Mouse (Mus musculus): ENCODE data around the gene Clic4.
A peak's percentile ranks its signal among the peaks of the same experiment; 100 is the strongest.

The Clic4 gene

DNA sequence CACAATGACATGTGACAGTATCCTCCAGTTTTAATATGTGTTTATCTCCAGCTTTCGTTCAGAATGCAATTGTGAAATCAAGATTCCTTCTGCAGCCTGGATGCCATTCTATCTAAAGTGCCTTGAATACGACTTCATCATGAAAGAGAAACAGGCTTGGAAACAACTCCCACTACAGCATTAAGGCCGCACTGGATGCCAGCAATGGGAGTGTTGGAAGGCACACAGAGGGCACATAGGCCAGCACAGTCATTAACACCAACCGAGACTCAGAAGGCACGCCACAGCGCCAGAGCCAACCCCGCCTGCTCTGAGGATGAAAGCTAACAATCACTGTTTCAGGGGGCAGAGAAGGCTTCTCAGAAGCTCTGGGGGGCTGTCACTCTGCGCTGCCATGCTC lies 37.1 kb downstream of the Clic4 start:
- DNase-seq (ENCODE audit: low read depth, low spot score) = no peak

DNA sequence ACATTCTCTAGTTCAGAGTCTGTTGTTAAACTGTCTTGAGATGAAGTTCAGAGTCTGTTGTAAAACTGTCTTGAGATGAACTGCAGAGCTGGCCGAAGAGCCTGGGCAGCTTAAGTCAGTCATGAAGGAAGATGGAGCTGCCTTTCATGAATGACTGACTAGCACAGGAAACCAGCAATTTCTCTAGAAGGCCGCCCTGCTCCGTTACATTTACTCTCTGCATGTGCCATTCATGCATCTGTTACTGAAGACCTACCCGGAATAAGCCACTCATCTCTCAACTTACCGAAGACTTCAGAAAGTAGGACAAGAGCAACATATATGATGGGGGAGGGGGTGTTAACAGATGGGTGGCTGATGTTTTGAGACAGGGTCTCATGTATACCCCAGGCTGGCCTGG lies 40.1 kb downstream of the Clic4 start:
- no peak for DNase-seq (ENCODE audit: low read depth, low spot score)

DNA sequence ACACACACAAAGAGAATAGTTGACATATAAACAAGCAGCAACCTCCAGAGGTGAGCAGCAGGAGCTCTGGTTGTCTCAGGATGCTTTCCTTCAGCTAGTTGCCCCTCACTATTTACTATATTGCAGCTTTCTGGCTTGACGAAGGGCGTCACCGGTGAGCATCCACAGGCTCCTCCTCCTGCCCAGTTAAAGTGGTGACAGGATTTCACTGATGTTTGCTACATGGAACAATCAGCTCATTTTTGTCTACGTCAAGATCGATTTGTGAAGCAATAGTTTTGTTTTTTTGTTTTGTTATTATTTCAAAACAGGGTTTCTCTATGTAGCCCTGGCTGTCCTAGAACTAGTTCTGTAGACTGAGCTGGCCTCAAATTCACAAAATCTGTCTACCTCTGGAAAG lies 41.1 kb downstream of the Clic4 start:
- DNase-seq (ENCODE audit: low read depth, low spot score) = no peak

DNA sequence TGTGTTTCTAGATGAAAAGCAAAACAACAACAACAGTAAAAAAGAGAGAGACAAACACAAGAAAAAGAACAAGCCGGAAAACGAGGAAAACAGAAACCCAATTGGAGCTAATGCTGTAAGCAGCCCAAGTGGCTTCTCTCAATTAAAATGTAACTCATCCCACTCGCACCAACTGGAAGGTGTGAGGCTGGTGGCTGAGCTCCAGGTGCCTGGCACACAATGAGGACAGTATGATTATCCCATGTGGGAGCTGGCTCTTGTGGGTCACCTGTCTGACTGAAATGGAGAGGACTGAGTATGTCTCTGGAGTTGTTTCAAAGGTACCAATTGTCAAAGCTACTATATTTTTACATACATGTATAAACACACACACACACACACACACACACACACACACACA lies 41.5 kb downstream of the Clic4 start:
- no peak for DNase-seq (ENCODE audit: low read depth, low spot score)

DNA sequence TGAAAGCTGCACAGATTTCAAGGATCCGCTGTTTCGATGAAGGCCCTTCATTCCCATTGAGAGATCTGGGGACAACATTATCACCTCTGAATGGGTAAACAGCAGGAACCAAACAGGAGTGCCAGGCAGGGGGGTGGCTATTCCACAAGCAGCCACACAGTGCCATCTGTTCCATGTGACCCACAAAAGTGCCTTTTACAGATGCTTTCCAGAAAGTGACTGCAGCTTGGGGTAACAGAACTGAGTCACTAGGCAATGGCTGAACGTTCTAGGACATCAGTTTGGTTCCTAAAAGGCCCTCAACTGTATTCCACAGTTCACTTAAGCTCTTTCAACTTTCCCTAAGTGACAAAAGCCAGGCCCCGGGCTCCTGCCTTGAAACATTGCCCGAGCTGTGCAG lies 42.0 kb downstream of the Clic4 start:
- no peak for DNase-seq (ENCODE audit: low read depth, low spot score)

DNA sequence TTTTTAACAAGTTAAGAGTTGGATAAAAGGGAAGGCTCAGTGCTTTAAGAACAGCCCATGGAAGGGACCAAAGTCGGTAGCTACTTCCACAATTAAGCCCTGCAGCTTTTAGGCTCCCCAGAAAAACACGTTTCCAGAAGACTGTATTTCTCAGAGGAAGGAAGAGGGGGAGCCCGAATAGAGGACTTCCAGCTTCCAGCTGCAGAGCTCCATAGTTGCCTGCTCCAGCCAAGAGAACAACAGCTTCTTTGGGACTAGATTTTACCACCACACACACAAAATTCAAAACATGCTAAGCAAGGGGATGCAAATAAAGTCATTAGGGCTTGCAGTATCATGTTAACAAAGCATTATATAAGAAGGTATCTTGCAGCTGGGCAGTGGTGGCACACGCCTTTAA lies 42.7 kb downstream of the Clic4 start:
- DNase-seq (ENCODE audit: low read depth, low spot score) = no peak

DNA sequence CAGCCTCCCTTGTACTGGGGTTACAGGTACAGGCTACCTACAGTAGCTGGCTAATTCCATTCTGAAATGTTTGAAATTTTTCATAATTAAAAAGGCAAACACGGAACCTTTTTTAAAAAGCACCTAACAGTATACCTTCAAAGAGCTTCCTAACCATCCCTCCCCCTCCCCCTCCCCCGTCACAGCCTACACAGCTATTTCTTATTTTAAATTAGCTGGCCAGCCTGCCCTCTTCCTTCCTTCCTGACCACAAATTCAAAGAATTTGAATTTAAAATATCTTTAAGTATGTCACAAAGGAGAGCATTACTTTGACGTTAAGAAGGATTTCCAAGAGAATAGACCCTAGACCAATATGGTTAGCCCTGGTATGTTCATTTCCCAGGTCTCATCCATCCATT lies 44.5 kb downstream of the Clic4 start:
- no peak for DNase-seq (ENCODE audit: low read depth, low spot score)

DNA sequence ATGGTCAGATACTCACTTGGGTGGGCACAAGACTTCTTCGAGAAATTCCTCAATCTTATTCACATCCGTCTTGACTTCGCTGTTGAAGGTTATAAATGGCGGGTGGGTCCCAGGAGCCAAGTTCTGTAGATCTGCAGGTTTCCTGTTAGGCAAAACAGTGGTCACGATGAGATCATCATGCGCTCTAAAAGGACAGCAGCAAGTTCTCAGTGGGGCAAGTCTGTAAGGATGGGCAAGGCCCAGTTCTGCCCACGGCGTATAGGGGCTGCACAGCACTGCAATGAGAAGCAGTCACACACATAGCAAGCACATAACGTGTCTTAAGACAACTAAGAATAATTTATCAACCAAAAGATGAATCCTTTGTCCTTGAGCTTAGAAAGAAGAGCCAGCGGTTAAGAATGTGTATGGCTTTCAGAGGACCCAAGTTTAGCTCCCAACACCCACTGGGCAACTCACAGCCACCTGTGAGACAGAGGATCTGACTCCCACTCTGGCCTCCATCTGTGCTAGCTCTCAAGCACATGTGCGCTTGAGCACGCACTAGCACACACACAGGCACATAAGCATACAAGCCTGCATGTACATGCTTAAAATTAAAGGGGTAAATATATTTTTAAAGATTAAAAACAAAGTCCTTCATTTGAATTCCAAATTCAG lies 46.5 kb downstream of the Clic4 start:
- DNase-seq (ENCODE audit: low read depth, low spot score) = no peak

DNA sequence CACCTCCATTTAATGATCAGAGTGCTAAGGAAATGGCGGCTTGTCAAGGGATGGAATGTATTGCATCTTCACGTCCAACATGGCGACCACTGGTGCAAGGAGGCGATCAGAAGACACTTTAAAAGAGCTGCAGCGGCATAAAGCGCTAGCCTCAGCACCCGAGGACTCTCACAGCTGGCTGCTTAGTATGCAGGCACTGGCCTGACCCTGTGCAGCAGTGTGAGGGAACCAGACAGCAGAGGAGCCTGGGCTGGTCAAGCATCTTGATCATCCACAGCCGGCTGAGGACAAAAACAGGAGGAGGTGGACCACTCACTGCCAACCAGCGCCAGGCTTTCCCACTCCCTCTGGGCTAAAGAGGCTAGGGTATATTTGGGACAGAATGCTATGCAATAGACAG lies 48.8 kb downstream of the Clic4 start:
- no peak for DNase-seq (ENCODE audit: low read depth, low spot score)

DNA sequence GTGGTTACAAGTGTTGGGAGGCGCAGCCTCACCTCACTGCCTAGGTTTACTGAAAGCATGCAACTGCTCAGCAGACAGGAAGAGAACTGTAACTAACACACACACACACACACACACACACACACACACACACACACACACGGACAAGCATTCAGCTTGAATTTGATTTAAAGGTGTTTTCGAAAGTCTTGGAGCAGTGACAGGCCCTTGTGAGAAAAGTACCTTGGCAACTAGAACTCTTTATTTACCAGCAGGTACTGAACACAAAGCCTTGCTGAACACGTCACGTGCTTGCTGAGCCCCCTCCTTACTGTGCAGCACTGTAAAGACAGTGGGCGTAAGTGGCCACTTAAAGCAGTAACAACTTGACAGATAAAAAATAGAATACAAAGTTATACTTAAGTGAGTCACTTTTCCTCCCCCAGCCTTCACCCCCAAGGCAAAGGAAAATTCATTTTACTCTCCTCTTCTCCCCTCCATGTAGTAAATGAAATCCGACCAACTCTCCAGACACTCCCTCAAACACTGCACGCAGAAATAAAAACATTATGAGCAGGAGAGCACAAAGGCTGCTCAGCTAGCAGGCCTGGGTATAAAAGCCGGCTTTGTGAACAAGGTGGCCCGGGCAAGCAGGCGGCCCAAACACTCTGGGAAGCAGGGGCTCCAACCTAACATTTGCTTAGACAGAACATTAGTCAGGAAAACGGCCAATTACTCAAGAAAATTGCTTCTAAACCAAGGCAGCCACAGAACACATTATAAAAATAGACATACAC lies 50.8 kb downstream of the Clic4 start:
- DNase-seq (ENCODE audit: low read depth, low spot score) = no peak

DNA sequence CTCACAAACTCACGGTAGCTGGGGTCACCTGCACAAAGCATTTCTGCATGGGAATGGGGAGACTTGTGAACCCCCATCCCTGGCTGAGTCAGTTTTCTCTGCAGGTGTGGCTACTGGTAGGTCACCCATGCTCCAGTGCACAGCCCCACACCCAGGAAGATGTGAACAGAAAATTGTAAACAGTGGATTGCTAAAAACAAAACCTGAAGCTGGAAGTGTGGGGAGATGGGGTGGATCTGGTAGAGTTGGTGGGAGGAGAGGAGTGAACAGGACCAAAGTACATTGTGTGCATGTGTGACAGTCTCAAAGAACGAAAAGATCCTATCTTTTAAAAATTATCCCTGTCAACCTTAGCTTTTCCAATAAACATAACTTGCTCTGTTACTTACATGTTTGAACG lies 52.0 kb downstream of the Clic4 start:
- no peak for DNase-seq (ENCODE audit: low read depth, low spot score)

DNA sequence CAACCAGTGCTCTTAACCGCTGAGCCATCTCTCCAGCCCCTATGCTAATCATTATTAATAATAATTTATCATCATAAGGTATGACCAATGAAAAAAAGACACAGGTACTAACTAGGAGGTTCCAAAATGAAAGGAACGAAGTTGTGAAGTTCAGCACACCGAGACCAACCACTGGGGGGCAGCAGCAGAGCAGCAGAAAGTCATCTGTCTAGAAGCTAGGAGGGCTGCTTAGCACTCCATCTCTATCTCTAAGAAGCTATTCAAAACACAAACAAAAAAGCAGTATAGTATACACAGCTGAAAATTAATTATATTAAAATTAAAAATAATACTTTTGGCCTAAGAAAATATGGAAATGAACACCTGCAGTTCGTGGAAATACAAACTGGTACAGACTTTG lies 53.0 kb downstream of the Clic4 start:
- peak; percentile 65 for DNase-seq (ENCODE audit: low read depth, low spot score)

DNA sequence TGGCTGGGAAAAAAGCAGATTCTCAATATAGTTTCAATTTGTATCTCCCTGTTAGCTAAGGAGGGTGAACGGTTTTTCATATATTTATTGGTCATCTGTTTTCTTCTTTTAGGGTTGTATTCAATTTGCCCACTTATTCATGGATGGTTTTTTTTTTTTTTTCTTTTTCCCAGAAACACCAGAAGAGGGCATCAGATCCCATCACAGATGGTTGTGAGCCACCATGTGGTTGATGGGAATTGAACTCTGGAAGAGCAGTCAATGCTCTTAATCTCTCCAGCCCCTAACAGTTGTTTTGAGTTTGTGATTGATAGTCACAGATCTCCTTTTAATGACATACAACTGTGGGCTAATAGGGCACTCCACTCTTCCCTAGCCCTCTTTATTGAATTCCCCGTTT lies 62.8 kb downstream of the Clic4 start:
- DNase-seq (ENCODE audit: low read depth, low spot score) = no peak

DNA sequence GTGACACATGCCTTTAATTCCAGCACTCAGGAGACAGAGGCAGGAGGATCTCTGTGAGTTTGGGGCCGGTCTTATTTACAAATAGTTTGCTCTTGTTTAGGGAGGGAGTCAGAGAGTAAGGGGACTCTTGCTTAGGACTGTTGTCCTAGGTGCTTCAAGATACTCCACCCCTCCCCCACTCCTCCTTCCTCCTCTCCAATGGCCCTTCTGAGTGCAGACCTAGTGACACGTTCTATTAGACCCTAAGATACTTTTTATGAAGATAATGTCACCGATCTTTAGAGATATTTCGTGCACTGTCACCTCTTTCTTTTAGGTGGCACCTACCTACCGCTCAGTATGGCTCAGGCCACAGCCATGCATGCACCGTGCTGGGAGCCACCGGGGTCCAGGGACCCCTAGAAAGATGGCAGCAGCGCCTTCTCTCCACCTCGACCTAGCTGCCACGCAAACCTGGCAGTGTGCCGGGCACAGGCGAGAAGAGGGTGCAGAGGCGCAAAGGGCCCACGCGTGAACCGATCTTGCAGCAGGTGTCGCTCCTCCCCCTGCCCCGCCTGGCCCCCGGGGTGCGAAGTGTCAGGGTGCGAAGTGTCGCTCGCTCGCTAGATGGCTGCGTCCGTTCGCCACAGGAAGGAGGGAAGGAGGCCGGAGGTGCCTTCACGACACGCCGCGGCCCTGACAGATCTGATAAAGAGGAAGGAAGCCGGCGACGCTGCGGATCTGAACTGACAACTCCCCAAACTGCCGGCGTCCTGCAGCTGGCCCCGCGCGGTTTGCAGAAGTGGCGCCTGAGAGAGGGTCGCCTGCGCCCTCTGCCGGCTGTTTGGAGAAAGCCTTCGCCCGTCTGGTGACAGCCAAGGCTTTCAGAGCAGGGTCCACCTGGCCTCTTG lies 66.7 kb downstream of the Clic4 start:
- peak; percentile 74 for DNase-seq (ENCODE audit: low read depth, low spot score)

DNA sequence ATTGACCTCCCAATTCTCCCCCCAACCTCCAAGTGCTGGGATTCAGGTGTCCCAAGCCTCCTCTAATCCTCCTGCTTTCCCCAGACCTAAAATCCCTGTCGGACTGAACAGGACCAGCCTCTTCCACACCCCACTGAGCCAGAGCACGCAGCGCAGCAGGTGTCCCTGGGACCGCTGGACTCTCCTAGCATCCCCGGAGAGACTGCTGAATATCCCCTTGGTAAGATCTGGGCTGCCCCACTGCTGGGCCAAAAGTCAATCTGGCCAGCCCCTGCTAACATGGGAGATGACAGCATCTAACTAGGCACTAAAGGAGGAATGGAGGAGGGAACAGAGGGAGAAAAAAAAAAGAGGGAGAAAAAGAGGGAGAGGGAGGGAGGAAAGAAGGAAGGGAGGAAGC lies 67.4 kb downstream of the Clic4 start:
- DNase-seq (ENCODE audit: low read depth, low spot score) = no peak

DNA sequence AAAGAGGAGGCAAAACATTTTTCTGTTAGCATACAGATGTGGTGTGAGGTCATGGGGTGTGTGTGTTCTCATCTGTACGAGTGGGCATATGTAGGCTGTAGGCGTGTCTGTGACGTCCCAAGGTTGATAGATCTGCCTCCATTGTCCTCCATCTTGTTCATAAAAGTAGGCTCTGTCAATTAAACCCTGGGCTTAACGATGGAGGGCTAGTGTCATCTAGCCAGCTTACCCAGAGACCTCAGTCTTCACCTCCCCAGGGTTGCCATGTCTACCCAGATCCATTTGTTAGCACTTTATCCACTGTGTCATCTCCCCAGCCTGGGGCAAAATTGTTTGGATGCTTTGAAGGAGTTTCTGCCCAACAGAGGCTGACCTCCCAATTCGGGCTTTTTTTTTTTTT lies 67.9 kb downstream of the Clic4 start:
- no peak for DNase-seq (ENCODE audit: low read depth, low spot score)

DNA sequence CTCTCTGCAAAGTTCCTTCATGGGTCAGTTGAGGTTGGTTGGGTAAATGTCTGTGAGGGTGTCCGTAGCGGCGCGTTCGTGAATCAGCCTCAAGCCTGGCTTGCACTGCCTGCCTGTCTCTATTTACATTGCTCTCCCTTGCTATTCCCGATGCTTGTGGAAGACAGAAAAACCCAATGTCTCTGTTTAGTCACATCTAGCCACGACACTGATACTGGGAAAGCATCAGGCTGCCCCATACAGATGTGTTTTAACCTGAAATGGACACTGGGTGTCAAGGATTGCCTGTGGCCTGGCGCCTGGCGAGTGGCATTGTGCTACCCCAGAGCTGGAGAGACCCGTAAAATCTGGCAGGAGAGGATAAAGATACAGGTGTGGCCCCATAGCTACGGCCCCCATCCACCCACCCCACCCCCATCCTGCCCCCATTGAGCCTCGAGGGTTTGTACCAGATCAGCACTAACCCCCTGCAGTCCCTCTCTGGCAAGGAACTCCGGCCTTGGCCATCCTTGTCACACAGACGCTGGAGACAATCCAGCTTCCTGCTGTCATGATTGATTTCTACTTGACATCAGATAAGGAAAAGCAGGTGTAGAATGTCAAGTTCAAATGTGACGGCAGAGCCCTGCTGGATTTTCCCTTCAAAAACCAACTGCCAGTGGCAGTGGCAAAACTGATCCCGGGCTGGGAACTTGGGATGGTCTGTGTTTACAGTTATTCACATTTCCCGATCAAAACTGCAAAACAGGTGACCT lies 68.6 kb downstream of the Clic4 start:
- DNase-seq (ENCODE audit: low read depth, low spot score) = no peak

DNA sequence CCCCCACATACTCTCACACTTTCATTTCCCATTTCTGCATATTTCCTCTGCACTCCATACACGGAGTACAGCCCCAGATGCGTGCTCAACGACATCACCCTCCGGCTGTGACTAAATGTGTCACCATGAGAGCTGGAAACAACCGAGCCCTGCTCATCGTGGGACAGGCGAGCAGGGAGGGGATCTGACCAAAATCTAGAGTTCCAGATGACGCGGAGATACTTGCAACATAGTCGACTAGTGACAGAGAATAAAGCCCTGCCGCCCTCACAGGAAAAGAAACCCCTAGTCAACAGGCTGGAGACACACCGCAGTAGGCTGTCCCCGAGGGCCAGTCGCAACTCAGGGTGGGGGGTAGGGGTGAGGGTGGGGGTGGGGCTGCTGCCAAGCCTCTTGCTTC lies 69.3 kb downstream of the Clic4 start:
- no peak for DNase-seq (ENCODE audit: low read depth, low spot score)

DNA sequence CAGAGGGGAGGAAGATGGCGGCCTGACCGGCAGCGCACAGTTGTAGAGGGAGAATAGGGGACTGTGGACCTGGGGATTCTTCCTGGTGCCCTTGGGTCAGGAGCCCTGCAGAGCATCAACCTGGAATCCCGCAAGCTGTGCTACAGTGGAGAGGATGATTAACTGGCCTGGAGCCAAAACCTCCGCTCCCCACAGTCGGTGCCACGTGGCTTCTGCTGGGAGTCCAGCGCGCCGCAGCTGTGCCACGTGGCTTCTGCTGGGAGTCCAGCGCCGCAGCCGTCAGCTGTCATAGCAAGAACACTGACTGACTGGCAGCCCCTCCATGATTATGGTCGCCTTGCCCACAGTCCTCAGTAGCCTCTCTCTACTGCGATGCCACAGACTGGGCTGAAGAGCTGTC lies 70.8 kb downstream of the Clic4 start:
- no peak for DNase-seq (ENCODE audit: low read depth, low spot score)

DNA sequence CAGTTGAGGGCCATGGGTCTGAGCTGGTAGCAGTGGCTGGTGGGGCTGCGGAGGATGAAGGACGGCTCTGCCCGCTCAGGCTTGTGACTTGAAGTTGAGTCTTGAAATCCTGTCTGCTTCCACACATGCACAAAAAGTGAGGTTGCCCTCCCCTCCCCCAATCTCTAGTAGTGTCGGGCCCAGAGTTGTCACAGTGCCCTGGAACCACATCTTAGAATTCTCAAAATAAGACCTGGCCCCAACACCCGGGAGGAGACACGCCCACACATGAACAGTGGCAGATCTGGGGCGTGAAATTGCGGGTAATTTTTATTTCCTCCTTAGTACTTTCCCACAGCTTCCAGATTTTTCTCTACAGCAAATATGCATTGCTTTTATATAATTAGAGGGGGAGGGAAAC lies 74.8 kb downstream of the Clic4 start:
- DNase-seq (ENCODE audit: low read depth, low spot score) = no peak

DNA sequence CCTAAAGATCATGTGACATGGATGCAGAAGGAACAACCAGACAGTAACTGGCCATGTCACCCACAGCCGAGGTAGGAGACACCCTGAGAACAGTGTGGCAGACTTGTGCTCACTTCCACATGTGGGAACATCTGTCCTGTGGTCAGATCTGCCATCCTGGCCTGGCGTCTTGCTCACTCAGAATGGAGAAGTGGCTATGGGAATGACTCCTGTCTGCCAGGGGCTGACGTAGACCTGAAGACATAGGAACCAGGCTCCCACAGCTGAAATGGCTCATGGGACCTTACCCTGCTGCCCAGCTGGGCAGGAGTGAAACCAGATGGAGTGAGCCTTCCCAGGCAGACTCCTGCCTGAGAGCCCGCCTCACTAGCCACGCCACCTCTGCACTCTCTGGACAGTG lies 79.8 kb downstream of the Clic4 start:
- no peak for DNase-seq (ENCODE audit: low read depth, low spot score)

DNA sequence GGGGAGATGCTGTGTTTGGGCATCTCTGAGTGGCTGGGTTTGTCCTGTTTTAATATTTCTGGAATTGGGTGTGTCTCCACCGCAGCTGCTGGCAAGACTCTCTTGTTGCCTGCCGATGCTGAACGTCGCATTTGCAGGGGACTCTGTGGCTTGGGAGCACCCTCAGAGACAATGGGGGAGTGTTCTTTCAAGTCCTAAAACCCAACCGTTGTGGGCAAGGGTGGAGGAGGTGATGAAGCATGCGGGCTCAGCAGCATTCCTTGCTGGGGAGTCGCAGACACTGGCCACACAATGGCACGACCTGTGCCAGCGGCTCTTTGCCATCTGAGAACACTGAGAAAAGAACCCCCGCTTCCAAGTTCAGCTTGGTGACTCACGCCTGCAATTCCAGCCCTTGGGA lies 81.0 kb downstream of the Clic4 start:
- DNase-seq (ENCODE audit: low read depth, low spot score) = no peak

Data from retina, postnatal 7 days (tissue).